Mouse (Mus musculus): Measurements from ENCODE around the gene Brpf3. TPM values are rescaled to one million over a fixed set of nuclear protein-coding genes. Genes with fewer than 3 reads are reported as not detected.
A peak's percentile ranks its signal among the peaks of the same experiment; 100 is the strongest.

Brpf3 gene
- polyA plus RNA-seq, 1 experiment from 2014 or later, result 44.4 TPM

- Histone ChIP-seq H3K4me3 (ENCODE audit: low read depth, low read length) (no peak overlapping the region), H3K4me2 (replicated peaks; ENCODE audit: low read depth) (no peak overlapping the region), H3K36me3 (ENCODE audit: control insufficient read depth, insufficient read depth) (peaks cover 34% of the 10 kb centered on the region), H3K4me1 (replicated peaks; ENCODE audit: control insufficient read depth, insufficient read depth, low read length) (no peaks in the 10 kb centered on the region), H3K27me3 (replicated peaks; ENCODE audit: control insufficient read depth, insufficient read depth, low read length) (no peaks in the 10 kb centered on the region), H3K27ac (ENCODE audit: low read depth, low read length) (no peak overlapping the region), H3K9me3 (ENCODE audit: control insufficient read depth) (no peaks in the 10 kb centered on the region), H3K9ac (ENCODE audit: low read depth, low read length) (no peak overlapping the region)
- TF ChIP-seq CTCF (IDR thresholded peaks at IDR 0.05; ENCODE audit: low read depth), result peak; percentile 48
- ATAC-seq, result no peak
- WGBS, result 93% methylated on average over 3 of the region's 3 CpGs
These were observed 24.1 kb upstream of the Brpf3 start for GRCm38 (mm10) chr17:28776817-28777216.

DNA sequence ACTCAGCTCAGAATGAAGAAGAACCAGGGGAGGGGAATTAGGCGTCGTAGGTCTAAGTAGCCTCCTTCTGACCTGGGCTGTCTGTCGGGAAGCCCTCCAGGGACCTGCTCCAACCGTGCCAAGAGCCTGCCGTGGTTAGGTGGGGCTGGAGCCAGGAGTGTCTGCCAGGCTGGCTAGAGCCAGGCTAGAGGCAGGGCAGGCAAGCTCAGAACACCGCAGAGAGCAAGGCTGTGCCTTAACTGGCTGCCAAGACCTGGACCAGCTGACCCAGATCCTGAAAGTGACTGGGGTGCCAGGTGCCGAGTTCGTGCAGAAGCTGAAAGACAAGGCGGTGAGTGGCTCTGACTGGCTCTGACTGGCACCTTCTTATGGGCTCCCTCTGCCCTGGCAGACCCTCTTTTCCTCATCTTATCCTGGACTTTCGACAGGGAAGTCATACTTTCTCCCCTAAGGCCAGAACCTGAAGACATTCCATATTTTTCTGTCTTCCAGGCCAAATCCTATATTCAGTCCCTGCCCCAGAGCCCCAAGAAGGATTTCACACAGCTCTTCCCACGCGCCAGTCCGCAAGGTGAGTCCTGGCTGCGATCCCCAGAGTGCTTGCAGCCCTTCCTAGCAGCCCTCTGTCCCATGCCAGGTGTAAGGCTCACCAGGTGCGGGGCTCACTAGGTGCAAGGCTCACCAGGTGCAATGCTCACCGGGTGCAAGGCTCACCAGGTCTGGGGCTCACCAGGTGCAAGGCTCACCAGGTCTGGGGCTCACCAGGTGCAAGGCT, 23.5 kb upstream of the Brpf3 start:
- 84% methylated on average over 16 of the region's 16 CpGs for WGBS
- no peak for TF ChIP-seq CTCF (IDR thresholded peaks at IDR 0.05; ENCODE audit: low read depth)

GRCm38 (mm10) chr17:28779735-28780134, 21.2 kb upstream of the Brpf3 start:
- Histone ChIP-seq H3K27ac (ENCODE audit: low read depth, low read length) (no peak overlapping the region), H3K27me3 (replicated peaks; ENCODE audit: control insufficient read depth, insufficient read depth, low read length) (no peaks in the 10 kb centered on the region), H3K4me1 (replicated peaks; ENCODE audit: control insufficient read depth, insufficient read depth, low read length) (no peaks in the 10 kb centered on the region), H3K9ac (ENCODE audit: low read depth, low read length) (no peak overlapping the region), H3K9me3 (ENCODE audit: control insufficient read depth) (no peaks in the 10 kb centered on the region), H3K4me2 (replicated peaks; ENCODE audit: low read depth) (no peak overlapping the region), H3K4me3 (ENCODE audit: low read depth, low read length) (no peak overlapping the region), H3K36me3 (ENCODE audit: control insufficient read depth, insufficient read depth) (peaks cover 28% of the 10 kb centered on the region)
- 92% methylated on average over 3 of the region's 3 CpGs for WGBS
- ATAC-seq, result no peak
- no peak for TF ChIP-seq CTCF (IDR thresholded peaks at IDR 0.05; ENCODE audit: low read depth)

More for the DNA sequence above, 23.5 kb upstream of the Brpf3 start:
- no peak overlapping the region for H3K4me2 ChIP-seq (replicated peaks; ENCODE audit: low read depth)
- H3K27ac ChIP-seq (ENCODE audit: low read depth, low read length), result no peak overlapping the region
- peak; percentile 55 for ATAC-seq
- no peaks in the 10 kb centered on the region for H3K27me3 ChIP-seq (replicated peaks; ENCODE audit: control insufficient read depth, insufficient read depth, low read length)
- H3K36me3 ChIP-seq (ENCODE audit: control insufficient read depth, insufficient read depth), result peaks cover 32% of the 10 kb centered on the region
- no peak overlapping the region for H3K4me3 ChIP-seq (ENCODE audit: low read depth, low read length)
- H3K9me3 ChIP-seq (ENCODE audit: control insufficient read depth), result no peaks in the 10 kb centered on the region
- no peak overlapping the region for H3K9ac ChIP-seq (ENCODE audit: low read depth, low read length)
- no peaks in the 10 kb centered on the region for H3K4me1 ChIP-seq (replicated peaks; ENCODE audit: control insufficient read depth, insufficient read depth, low read length)

GRCm38 (mm10) chr17:28780836-28781235, 20.1 kb upstream of the Brpf3 start:
- H3K4me2 ChIP-seq (replicated peaks; ENCODE audit: low read depth), result no peak overlapping the region
- no peaks in the 10 kb centered on the region for H3K4me1 ChIP-seq (replicated peaks; ENCODE audit: control insufficient read depth, insufficient read depth, low read length)
- H3K27me3 ChIP-seq (replicated peaks; ENCODE audit: control insufficient read depth, insufficient read depth, low read length), result no peaks in the 10 kb centered on the region
- no peak overlapping the region for H3K9ac ChIP-seq (ENCODE audit: low read depth, low read length)
- peaks cover 26% of the 10 kb centered on the region for H3K36me3 ChIP-seq (ENCODE audit: control insufficient read depth, insufficient read depth)
- no peak for ATAC-seq
- no peak overlapping the region for H3K4me3 ChIP-seq (ENCODE audit: low read depth, low read length)
- H3K27ac ChIP-seq (ENCODE audit: low read depth, low read length), result no peak overlapping the region
- no peaks in the 10 kb centered on the region for H3K9me3 ChIP-seq (ENCODE audit: control insufficient read depth)
- 48% methylated on average over 3 of the region's 3 CpGs for WGBS
- no peak for TF ChIP-seq CTCF (IDR thresholded peaks at IDR 0.05; ENCODE audit: low read depth)

- no peaks in the 10 kb centered on the region for H3K27me3 ChIP-seq (replicated peaks; ENCODE audit: control insufficient read depth, insufficient read depth, low read length)
- WGBS, result 52% methylated on average over 9 of the region's 9 CpGs
- H3K36me3 ChIP-seq (ENCODE audit: control insufficient read depth, insufficient read depth), result peaks cover 20% of the 10 kb centered on the region
- no peak overlapping the region for H3K27ac ChIP-seq (ENCODE audit: low read depth, low read length)
- H3K4me3 ChIP-seq (ENCODE audit: low read depth, low read length), result no peak overlapping the region
- H3K9me3 ChIP-seq (ENCODE audit: control insufficient read depth), result no peaks in the 10 kb centered on the region
- no peak for ATAC-seq
- H3K4me1 ChIP-seq (replicated peaks; ENCODE audit: control insufficient read depth, insufficient read depth, low read length), result no peaks in the 10 kb centered on the region
- TF ChIP-seq CTCF (IDR thresholded peaks at IDR 0.05; ENCODE audit: low read depth), result no peak
- no peak overlapping the region for H3K9ac ChIP-seq (ENCODE audit: low read depth, low read length)
- no peak overlapping the region for H3K4me2 ChIP-seq (replicated peaks; ENCODE audit: low read depth)
These were observed 19.4 kb upstream of the Brpf3 start for GRCm38 (mm10) chr17:28781290-28782045.

DNA sequence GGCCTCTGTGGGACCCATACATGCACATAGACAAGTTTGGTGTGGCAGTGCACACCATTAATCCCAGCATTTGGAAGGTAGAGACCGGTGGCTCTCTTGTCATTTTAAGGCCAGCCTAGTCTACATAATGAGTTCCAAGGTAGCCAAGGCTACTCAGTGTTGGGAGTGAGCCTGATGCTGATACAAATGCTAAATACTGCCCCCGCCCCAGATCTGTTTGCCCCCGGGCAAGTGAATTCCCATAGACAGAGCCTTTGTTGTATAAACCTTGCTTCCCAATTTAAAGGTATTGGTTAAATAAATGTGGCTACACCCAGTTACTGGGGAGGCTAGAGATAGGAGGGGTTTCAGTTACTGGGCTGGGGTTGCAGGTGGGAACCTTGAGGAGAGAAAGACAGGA, 15.9 kb upstream of the Brpf3 start:
- Histone ChIP-seq H3K4me2 (replicated peaks; ENCODE audit: low read depth) (no peak overlapping the region), H3K9ac (ENCODE audit: low read depth, low read length) (no peak overlapping the region), H3K4me3 (ENCODE audit: low read depth, low read length) (no peak overlapping the region), H3K9me3 (ENCODE audit: control insufficient read depth) (no peaks in the 10 kb centered on the region), H3K4me1 (replicated peaks; ENCODE audit: control insufficient read depth, insufficient read depth, low read length) (no peaks in the 10 kb centered on the region), H3K27ac (ENCODE audit: low read depth, low read length) (no peak overlapping the region), H3K27me3 (replicated peaks; ENCODE audit: control insufficient read depth, insufficient read depth, low read length) (no peaks in the 10 kb centered on the region), H3K36me3 (ENCODE audit: control insufficient read depth, insufficient read depth) (no peaks in the 10 kb centered on the region; the same call in 1 of the 2 replicates)
- no peak for TF ChIP-seq CTCF (IDR thresholded peaks at IDR 0.05; ENCODE audit: low read depth)
- 96% methylated on average over 3 of the region's 3 CpGs for WGBS
- ATAC-seq, result no peak

Data from intestine, postnatal 0 days (tissue).